Mouse (Mus musculus) left cerebral cortex, adult 9 months (tissue): ENCODE measurements at regions not wholly inside any gene's neighbourhood (a gene's known extent, or its start where the extent isn't known, plus 50 kb on each side); places are given as distances from the start of the nearest gene placed in this dataset.
"Not testable (repeated sequence)": the region's sequence is repeated elsewhere in the genome, so short reads cannot be mapped to it uniquely, and the experiment has no call there.

Experiments
- DNase-seq, 2 experiments: peaks; one replicate each; pipeline ENCODE4 v3.0.0; 2022; ENCODE audit warnings: low spot score in 2 of 2

DNA sequence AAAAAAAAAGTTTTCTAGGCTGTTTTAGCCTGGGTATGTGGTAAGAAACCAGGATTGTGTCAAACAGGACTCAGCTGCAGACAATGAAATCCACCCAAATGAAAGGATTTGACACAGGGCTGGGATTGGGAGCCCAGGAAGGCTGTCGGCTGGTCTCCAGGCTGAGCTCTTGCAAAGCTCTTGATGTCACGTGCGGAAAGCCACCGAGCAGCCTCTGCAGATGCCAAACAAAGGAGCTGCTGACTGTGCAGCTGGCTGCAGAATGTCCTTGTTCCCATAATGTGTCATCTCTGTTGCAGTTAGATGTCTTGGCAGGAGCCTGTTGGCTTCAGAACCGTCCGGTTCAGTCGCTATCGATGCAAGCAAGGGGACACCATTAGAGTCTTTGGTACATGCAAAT, 56.1 kb downstream of the Bbs10 start:
- DNase-seq = peak in 1 of 2 experiments; percentile 29

DNA sequence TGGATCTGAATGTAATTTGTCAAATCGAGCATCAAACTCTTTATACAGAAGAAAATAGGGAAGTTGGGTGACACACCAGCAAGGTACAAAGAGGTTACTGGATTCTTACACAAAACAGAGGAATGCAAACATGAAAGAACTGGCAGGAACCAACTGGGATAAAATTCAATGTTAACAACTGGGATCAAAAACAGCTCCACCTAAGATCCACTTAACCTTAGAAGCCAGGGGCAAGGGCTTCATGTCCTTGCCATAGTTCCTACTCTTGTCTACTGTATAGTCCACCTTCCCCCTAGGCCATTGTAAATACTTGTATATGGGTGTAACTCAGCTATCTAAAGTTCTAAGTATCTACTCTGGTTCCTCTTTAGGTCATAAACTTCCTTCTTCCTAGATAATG, 59.9 kb downstream of the Bbs10 start:
- not testable (repeated sequence) for DNase-seq

DNA sequence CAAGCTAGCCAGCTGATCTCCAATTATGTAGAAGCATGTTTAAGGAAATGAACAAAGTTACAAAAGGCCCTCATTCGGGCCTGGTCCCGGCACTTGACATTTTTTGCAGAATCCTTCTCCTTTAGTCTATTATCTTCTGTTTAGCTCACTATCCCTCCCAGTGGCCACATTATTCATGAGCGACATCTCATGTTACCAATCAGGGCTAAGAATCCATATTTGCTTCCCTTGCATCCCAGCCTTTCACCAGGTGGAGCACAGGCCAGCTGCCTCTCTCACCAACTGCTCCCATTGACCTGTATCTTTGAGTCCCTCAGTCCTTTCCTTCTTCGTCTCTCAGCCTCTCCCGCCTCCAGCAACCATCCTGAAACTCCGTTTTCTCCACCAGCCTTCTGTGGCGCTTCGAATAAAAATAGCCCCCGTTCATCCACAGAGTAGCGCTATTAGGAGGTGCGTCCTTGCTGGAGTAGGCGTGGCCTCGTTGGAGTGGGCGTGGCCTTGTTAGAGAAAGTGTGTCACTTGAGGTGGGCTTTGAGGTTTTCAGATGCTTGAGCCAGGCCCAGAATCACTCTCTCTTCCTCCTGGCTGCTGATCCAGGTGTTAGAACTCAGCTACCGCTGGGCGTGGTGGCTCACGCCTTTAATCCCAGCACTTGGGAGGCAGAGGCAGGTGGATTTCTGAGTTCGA, 63.4 kb downstream of the Bbs10 start:
- no peak for DNase-seq

DNA sequence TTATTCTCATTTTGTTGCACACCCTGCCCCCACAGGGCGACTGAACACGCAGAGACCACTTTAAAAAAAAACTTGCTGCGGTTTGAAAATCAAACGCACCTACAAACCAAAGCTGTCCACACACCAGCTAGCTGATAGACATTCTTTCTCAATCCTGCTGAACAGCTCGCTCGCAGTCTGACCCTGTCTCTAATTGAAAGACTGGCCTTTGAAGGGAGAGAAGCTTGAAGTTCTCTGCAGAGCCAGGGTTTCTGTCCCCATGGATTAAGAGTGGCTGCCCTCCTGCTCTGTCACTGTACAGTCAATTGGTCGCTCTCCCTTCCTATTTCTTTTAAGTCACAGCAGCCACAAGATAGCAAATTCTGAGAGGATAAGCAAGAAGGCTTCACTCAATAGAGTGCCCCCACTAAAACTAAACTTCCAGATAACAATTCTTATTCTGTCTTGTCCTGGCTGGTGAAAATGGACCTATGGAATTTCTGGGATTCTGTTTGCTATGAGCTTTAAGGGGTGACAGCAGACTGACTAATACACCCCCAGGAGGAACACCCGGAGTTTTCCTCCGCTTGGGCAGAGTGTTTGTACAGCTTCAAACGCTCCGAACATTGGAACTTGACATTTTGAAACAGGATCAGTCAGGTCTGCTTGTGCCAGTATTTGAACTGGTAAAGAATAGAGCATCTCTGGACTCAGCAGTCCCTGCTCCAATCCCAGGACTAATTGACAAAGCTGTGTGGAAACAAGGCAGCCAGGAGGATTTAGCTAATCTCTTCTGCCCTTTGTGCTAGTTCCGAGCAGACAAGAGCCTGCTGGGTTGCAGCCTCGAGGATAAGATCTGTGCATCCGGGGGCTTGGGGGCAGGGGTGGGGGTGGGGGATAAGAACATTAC, 65.5 kb downstream of the Bbs10 start:
- no peak for DNase-seq

DNA sequence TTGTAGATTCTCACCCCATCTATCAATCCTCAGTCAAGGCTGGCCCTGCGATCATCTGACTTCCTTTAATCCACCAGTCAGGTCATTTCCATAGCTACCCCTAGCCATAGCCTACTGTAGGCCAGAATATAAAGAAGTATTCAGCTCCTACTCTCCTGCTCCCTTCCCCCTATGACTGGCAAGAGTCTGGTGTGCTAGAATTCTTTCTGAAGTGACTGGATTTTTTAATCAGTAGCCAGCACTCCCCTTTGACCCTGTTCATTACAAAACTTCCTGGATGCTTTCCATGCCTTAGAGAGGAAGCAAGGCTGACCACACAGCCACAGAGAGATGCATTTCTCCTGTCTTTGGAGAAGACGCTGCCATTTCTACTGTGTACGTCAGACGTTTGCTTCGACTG, 66.5 kb downstream of the Bbs10 start:
- DNase-seq = no peak

DNA sequence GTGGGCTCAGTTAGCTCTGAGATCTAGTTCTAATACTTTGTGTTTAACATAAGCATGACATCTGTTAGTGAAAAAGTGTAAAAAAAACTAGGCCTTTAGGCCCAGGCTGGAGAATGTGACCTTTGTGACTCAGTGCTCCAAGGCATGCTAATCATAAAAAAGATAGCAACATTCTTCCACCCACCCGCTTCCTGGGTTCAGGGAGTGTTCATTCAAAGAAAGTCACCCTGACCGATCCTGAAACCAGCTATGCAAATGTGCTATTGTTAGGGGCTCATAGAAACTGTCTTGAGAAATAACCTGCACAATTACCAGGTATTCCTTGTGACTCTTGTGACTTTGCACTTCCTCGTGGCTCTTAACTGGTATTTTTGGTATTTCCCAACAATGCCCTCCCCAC, 70.6 kb downstream of the Bbs10 start:
- DNase-seq = not testable (repeated sequence)

DNA sequence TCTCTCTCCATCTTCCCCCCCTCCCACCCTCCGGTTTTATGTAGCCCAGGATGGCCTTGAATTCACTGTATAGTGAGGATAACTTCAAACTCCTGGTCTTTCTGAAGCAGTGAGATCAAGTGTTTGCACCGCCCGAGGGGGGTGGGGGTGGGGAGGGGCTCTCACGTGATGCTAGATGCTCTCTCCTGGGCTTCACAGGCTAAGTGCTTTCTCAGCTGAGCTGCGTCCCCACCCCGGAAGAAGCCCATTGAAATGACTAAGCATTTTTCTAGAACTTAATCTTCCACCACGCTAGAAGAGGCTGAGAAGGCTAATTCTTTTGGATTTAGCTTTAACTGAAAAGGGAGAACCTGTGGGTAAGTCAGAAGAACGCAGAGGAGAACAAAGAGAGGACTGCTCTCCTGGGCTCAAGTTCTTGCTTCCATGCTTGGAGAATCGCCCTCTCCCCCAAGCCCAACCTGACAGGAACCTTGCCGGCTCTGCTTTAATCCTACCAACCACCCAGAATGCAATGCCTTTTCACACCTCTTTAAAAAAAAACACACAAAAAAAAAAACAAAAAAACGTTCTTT, 79.7 kb downstream of the Bbs10 start:
- DNase-seq = no peak

DNA sequence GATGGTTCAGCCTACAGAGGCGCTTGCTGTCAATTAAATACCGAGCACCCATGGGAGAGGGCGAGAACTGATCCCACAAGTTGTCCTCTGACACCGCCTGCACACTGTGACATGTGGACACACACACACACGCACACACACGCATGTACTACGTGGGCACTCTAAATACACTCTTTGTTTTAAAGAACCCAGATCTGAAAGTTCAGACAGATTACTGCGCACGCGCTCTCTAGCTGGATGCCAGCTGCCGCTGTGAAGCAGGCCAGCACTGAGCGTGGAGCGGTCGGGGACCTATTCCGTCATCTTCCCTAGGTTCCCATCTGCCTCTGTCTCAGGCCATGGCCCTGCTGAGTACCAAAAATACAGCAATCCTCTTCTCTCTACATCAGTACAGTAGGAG, 83.2 kb downstream of the Bbs10 start:
- peak in 1 of 2 experiments; percentile 72 for DNase-seq

DNA sequence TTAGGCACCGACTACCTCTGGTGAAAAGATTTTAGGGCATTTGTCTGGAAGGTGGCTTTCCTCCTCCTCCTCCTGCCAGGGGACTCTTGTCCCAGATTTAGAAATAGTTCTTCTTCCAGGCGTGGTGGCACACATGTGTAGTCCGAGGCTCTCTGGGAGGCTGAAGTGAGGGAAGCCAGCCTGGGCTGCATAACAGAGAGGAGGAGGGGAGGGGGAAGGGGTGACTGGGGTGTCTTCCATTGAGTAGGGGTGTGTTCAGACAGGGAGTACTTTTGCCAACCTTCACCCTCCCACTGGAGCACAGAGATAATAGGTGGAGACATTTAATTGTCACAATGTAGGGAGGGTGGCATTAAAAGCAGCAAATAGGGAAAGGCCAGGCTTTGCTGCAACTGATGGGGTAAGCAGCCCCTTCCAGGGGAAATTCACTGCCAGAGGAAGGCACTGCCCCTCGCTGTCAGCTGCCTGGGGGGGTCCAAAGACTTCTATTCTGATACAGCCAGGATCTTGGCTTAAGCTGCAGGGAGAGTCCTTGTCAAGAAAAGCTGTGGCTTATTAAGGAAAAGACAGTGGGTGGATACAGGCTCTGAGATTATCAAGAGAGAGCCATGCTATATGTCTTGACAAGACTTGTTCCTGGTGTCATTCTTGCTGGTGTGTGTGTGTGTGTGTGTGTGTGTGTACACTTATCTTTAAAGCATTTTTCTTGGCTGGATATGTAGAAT, 83.9 kb downstream of the Bbs10 start:
- peak in 1 of 2 experiments; percentile 58 for DNase-seq

DNA sequence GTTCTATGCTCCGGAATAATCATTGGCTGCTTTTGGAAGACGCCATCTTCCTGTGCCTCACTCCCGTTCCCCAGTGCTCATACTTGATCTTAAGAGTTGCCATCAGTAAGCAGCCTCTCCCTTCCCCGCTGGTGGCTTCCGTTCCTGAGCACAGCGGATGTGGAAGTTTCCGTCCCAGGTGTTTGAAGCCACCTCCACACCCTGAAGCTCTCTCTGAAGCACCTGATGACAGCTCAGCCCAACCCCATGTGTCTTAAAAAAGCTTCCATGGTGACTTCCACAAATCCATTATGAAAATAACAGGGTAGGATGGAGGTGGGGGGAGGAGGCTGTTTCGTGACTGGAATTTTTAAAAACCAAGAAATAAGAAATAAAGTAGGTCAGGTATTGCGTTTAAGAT, 87.1 kb downstream of the Bbs10 start:
- DNase-seq = peak in 1 of 2 experiments; percentile 41

DNA sequence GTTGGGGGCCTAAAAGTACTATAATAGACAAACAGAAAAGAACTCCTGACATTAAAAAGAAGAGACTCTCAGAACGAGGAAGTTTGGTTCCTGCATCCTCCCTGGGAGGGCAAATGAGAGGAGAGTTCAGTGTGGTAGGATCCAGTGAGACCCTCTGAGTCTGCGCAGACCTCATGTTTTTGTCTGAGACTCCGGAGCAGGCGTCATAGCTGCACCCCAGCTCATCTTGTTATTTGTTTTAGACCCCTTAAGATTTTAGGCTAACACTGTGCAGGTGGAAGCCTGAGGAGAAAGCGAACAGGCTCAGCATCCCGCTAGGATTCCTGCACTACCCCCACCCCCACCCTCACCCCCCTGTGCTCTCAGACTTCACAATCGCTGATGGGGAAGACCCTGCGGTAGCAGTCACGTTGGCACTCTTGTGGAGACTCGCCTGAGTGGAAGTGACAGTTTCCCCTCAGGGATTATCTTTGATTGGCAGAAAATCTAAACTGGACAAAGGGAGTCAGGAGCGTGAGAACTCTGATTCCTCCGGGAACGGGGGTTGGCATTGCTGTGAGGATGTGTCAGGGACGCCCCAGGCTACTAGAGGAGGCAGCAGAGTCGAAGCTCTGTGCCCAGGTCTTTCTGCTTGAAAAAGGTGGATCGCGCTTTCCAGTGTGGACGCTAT, 85.0 kb upstream of the Nap1l1 start:
- DNase-seq = no peak

DNA sequence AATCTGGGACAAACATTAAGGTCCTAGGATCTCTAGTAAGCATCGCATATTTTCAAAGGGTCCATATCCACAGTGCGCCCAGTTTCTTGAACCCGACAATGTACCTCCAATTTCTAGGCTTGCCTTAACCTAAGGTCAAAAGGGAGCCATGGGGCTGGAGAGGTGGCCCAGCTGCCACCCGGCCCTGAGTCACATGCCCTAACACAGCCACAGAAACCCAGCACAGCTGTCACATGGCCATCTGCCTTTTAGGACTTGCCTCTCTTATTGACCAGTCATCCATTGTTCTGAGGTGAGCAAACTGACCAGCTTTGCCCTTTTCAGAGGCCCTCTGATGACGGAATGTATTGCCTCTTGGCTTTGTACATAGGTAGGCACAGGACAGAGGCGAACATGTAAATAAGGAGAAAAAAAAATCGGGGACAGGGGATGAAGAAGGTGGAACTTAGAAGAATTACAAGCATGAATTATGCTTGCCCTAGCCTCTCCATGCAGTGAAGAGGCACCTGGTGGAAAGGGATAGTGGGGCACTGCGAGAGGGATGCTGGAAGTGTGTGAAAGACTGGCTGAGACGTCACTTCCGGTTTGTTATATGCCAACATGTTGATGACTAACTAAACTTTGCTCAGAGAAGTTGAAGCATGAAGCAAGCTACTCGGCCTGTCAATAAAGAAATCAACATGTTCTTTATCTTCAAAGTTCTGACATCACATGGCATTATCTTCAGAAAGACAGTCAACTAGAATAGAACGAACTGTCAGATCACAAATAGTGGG, 84.3 kb upstream of the Nap1l1 start:
- no peak for DNase-seq

DNA sequence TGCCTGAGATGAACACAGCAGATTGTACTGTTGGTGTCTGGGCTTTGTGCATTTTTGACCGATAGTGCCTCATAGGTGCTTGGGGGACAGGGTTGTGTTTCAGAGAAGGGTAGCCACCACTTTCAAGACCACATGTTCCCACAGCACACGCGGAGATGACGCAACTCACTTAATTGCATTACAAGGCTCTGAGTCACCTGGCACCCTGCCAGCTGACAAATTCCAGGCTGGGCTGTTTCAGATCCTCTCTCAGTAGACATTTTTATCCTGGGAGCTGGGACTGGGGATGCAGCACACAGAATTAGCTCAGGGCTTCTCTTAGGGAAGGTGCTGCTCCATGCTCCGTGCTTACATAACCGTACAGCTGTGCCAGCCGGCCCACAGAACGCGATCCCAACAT, 83.1 kb upstream of the Nap1l1 start:
- peak; percentile 82 to 92 for DNase-seq

DNA sequence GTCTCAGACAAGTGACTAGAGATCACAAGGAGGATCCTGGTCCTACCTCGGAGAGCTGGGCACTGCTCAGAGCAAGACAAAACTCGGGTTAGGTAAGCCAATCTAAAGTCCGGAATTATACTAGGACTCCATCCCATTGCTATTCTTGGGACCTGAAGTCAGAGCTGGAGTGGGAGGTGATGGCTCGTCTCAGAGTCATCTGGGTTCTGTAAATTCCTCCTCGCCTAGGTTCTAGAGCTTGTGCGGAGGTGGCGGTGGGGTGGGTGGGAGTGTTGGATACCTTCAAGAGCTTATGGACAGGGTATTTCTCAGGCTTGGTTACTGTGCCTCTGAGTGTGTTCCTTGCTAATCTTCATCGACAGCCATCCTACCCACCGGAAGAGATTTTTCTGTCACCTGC, 78.6 kb upstream of the Nap1l1 start:
- DNase-seq = peak; percentile 51 to 65

DNA sequence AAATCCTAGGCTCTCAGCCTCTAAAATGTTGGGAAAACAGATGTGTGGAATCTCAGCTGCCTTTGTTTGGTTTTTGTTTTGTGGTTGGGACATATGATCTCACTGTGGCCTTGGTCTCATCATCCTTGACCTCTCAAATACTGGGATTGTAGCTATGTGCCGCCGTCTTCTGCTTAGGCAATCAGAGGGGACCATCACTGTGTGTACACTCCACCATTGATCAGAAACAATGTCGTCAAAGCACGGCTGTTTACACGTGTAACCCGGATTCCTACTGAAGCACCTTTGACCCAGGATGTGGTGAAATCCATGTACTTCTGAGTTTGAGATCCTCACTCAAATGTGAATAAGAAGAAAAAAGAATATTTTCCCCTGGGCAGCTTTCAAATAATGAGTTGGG, 68.0 kb upstream of the Nap1l1 start:
- DNase-seq = no peak

DNA sequence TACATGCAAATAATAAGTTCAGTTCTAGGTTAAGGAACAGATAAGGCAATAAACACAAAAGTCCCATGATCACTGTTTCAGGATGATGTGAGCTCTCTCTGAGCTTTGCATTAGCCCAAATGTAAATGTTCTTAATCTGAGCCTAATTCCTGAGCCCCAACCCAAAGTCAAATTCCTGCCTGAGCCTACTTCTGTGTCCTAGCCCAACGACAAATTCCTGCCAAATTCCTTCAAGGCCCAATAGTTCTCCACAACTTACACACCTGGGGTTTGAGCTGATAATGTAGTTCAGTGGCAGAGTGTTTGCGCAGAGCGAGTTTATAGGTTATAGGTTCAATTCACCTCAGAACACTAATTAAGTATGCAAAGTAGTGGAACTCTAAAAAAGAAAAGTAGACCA, 64.1 kb upstream of the Nap1l1 start:
- DNase-seq = no peak

DNA sequence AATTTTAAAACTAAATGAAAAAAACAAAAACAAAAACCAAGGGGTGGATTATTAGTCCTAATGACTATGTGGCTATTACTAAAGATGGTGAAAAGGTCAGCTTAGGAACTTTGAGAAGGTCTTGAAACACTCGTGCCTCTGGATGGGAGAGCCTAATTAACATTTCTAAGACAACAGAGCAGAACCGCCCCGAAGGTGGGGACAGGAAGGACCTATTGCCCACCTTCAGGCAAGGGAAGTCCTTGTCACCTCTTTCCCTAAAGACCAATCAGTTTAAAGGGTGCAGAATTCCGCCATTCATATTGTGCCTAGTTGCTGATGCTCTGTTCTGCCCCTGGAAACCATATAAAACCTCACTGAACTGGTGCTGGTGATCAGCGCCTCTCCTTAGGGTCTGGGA, 63.5 kb upstream of the Nap1l1 start:
- DNase-seq = no peak

DNA sequence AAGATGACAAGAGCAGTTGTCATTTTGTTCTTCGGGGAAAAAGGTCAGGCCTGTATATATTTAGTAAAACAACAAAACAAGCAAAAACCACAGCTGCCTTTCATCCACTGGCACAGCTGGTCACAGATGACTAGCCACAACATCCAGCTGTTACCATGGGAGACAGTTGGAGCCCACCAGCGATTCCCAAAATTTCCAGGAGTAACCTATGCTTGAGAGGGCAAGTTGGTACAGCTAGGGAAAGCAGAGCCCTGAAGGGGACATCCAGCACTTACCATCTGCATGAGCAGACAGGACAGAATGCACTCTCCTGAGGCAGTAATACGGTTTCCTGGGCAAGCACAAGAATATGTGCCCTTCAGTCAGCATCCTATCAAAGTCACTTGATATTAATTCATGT, 62.9 kb upstream of the Nap1l1 start:
- DNase-seq = no peak

DNA sequence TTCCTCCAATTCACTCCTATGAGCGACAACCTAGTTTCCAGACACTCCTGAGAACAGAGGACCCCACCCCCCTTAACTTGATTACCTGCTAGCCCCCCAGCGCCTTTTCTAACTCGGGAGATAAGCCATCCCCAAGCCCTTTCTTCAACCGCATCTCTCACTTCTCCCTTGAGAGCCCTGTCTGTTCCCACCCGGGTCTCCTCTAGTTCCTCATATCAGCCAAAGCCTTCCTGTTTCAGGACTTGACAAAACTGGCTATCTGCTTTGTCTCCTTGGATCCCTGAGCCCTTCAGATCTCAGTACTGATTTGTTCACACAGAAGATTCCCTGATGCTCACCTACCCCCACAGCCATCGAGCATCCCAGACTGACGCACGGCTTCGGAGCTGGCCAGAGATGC, 61.5 kb upstream of the Nap1l1 start:
- DNase-seq = no peak

DNA sequence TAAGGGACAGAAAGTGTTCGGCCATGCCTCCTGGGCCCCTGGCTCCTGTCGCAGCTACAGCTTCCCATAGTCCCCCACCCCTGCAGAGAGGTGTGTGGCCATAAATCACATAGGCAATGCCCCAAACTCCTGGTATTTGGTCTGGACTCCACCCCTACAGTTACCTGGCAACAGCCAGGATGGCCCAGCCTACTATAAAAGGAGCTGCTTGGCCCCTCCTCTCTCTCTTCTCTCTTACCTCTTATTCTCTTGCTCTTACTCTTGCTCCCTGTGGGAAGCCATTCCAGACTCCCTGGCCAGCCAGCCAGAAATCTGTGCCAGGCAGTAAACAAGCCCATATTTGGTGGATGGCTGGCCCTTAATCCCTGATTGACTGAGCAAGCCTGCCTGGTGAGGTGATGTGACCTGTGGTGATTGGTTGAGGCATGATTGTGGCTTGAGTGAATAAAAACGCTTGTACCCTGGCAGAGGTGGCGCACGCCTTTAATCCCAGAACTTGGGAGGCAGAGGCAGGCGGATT, 56.4 kb upstream of the Nap1l1 start:
- DNase-seq = no peak
